Mouse (Mus musculus) layer of hippocampus, postnatal 10 days (tissue): ENCODE measurements around the gene Aurka. TPM values are rescaled to one million over a fixed set of nuclear protein-coding genes. Genes with fewer than 3 reads are reported as not detected.

Source experiments
- DNase-seq, 2 experiments: peaks; one replicate each; pipeline ENCODE4 v3.0.0; 2021; ENCODE audit warnings: low spot score in 2 of 2
- long read RNA-seq: library from polyadenylated mRNA; stranded (forward); transcript quantifications from one replicate; pipeline ENCODE4 v2.0.0, GENCODE M21; 2023
- total RNA-seq, 2 experiments: library from RNA; stranded (reverse); gene quantifications; 2 replicates each; pipeline ENCODE4 v1.2.3; 2021

The Aurka gene
- 1 to 10 TPM; 4.5 to 5.3 TPM for total RNA-seq
- long read RNA-seq, transcript Aurka-203 (9 exons, 1,862 nt): major isoform, 5 of 7 reads
- long read RNA-seq, partial matches to known transcripts: 0 of 7 reads
- long read RNA-seq, other reads (novel, unspliced or antisense): 2 of 7 reads

DNA sequence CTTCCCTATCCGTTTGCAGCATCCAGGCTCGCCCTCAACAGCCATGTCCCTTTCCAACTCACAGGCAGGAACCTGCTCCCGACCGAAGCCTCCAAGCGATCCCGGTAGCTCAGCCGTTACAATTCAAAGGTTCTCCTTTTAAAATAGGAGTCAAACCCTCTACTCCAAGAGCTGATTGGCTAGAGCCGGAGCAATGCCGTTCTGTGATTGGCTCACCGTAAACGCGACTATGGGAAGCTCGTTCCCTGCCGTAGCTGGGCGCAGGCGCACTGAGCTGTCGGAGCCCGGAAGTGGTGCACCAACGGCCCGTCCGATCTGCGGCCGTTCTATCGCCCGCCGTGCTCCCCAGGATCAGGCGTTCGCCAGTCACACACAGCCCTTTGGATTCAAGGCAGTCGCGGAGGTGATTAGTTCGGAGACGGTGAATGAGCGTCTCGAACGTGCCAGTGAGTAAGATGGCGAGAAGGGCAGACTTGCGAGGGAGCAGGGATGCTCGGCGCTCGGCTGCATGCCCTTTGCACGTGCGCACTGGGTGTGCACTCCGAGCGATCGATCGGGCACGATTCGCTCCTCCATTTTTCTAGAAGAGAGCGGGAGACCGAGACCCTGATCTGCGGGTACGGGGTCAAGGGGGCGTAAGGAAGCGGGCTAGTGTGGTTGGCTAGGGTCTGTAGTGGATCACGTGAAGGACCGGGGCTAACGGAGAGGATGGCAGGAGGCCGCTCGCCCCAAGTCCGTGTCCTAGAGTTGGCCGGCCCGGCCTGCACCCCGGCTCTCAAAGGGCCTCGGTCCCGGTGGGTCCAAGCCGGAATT, at the start of gene Aurka, which contains the start of gene Cstf1:
TSS of gene Aurka (minus strand) at position 125 of the 813 bp plus-strand sequence.
TSS of gene Cstf1 (plus strand) at position 271 of the 813 bp plus-strand sequence.
- peak; percentile 92 to 95 for DNase-seq

GRCm38 (mm10) chr2:172418208-172418607, 47.9 kb upstream of the Aurka start:
- DNase-seq: no peak

GRCm38 (mm10) chr2:172416876-172417275, 46.5 kb upstream of the Aurka start:
- DNase-seq: no peak

DNA sequence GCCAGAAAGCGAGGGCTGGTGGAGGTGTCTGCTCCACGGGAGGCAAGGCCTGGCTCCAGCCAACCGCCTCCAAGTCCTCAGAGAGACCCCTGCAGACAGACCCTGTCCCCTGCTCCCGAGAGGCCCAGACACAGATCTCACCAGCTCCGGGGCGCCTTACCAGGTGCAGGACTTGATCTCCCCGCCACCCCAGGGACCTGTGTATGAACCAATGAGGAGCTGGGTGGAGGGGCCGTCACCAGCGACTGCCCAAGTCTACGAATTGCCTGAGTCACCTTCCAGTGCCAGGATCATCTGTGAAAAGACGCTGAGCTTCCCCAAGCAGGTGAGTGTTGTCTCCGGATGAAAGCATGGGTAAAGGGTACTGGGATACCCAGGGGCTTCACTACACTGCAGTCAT, 45.9 kb upstream of the Aurka start:
- DNase-seq: no peak

- DNase-seq: no peak
These were observed 43.6 kb upstream of the Aurka start for GRCm38 (mm10) chr2:172413894-172414293.

DNA sequence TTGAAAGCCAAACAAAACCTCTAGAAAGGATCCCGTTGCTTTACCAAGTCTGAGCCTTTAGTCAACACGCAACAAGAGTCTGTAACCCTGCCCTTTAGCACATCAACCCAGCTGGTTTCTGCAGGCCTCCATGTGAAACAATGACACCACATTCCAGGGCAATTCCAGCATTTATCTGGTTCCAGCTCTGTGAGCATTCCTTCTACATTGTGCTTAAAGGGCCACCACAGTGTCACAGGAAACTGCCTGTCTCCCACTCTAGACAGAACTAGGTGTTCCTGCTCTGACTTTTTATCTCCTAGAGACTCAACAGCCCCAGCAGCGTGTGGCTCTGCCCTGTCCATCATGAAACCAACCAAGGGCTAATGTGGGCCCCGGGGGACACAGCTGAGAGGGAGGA, 42.9 kb upstream of the Aurka start:
- DNase-seq: no peak

- no peak for DNase-seq
These were observed 42.1 kb upstream of the Aurka start for GRCm38 (mm10) chr2:172412454-172412853.

DNA sequence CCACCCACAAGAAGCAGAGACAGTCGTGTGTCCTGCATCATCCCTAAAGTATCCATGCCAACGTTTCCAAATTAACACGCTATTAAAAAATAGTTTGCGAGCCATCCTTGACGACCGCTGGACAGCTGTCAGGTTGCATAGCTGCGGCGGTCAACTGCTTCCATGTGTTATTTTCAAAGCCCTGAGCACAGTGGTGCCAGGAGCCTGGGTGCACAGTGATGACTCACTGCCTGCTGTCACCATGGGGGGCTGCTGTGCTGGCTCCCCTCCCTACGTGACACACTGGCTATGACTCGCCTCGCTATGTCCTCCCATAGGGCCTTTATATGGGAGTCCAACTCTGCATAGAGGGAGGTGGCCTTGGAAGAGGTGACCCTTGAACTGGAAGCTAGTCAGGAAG, 40.8 kb upstream of the Aurka start:
- DNase-seq: no peak

DNA sequence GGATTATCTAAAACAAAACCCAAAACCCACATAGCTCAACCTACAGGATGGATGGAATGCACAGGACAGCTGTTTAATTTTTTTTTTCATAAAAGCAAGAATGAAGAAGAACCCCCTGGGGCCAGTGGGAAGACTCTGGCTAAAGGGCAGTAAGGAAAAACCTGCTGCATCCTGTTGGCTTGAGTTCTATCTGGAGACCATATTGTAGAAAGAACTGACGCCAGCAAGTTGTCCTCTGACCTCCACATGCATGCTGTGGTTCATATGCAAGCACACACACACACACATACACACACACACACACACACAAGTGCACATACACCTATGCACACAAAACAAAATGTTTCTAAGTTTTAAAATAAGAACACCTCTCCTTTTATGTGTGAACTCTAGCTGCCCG, 40.4 kb upstream of the Aurka start:
- no peak for DNase-seq

DNA sequence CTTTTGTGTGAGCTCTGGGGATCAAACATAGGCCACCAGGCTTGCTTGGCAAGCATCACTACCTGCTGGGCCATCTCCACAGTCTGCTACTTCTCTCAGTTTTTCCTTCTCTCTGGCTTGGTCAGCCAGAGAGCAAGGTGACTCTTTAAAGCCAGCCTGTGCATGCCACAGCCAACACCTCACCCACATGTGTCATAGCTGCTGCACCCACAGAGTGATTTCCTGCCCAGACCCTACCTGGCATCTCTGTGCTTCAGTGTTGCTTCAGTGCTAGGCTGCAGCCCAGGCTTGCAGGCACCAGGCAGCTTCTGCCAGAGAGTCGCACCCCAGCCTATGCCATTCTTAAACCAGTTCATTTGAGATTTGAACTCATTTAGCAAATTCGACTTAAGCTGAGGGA, 37.2 kb upstream of the Aurka start:
- no peak for DNase-seq

- DNase-seq: no peak
These were observed 35.8 kb upstream of the Aurka start for GRCm38 (mm10) chr2:172406173-172406572.

DNA sequence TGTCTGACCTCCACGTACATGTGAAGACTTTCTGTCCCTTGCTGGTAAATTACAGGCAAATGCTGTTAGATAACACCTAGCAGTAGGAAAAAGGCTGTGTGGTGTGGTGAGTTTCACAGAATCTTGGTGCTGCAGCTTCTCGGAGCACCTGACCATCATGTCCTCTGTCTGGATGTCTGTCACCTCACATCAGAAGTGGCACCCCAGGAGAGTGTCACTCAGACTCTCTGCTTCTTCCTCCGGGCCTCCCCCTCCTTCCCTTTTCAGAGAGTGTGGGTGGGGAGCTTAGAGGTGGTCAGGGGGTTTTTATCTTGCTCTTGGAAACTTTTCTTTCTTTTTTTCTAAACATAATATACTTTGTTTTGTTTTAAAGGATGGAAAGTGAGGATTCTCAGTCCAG, 34.7 kb upstream of the Aurka start:
- no peak for DNase-seq

GRCm38 (mm10) chr2:172404239-172404638, 33.9 kb upstream of the Aurka start:
- DNase-seq: no peak

GRCm38 (mm10) chr2:172401116-172401825, 30.9 kb upstream of the Aurka start:
- no peak for DNase-seq

GRCm38 (mm10) chr2:172399901-172400300, 29.6 kb upstream of the Aurka start:
- no peak for DNase-seq

GRCm38 (mm10) chr2:172395961-172396360, 25.6 kb upstream of the Aurka start:
- DNase-seq: no peak

DNA sequence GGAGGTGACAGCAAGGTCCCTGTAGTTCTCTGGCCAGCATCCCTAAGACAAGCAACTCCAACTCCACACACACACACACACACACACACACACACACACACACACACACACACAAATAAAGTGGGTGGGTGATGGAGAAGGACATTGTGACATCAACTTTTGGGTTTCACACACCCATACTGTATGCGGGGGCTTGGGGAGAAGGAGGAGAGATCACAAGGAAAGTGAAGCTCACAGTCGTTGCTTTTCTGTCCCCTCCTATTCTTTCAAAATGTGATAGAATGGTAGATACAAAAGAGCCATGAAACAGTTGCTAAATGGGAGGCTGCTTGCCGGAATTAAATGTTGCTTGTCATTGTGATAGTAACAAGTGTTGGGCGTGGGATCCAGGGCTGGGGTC, 24.3 kb upstream of the Aurka start:
- no peak for DNase-seq

DNA sequence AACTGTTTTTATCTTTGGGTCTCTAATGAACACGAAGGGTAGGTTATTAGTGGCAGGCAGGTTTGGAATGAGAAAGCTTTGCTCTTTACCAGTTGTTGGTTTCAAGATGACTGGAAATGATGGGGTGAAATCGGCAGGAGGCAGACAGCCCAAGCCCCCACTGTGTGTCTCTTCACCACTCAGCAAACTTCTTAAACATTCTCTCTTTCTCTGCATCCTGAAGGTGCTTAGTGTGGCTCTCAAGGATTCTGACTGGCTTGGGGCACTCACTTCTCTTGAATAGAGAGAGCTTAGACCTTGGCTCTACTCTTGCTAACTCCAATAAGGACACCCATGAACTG, 23.7 kb upstream of the Aurka start:
- DNase-seq: no peak

DNA sequence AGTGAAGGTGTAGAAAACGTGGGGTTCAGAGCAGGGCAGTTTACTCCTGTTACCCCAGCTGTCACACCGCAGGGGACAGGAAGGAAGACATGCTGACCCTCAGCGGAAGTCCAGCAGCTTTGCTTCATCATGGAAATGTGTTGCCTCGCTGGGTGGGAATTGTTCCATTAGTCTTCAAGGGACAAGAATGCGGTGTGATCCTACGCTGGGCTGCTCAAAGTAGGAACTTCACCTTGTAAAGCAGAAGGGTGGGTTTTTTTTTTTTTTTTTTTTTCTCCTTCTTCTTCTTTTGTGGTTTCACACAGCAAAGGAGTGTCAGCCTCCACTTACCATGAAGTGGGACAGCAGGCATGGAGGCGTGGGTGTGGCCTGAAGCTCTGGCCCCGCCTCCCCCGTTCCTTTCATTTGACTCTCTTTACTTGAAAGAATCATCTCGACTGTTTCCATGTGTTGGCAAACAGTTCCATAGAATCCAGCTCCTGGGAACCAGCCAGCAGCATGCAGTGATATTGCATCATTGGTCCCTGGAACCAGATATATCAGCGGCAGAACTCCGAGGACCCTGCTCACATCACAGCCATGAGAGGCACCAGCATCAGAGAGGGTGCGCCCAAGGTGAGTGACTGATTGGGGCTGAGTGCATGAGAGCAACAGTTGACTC, 23.2 kb upstream of the Aurka start, which contains the start of gene Cass4:
TSS of gene Cass4 (plus strand) at position 404 of the 661 bp plus-strand sequence.
- DNase-seq: no peak

DNA sequence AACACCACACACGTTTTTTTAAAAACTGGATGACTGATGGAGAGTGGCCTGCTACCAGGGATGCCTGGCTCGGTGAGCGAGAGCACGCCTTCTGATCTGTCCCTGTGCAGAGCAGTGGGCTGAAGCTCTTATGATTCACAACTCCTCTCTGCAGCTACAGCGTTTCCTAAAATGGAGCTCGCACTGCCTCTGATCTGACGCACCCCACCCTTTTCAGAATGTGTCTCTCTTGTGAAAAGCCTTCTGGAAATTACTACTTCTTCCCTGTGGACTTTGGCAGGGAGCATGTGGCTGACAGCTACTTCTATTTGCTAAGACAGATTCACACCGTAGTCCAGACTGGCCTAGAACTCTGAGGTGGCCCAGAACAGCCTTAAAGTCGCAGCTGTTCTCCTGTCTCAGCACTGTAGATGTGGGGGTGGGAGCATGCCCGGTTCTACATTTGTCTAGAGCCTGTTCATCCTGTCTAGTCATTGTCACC, 21.7 kb upstream of the Aurka start:
- DNase-seq: peak in 1 of 2 experiments; percentile 27

DNA sequence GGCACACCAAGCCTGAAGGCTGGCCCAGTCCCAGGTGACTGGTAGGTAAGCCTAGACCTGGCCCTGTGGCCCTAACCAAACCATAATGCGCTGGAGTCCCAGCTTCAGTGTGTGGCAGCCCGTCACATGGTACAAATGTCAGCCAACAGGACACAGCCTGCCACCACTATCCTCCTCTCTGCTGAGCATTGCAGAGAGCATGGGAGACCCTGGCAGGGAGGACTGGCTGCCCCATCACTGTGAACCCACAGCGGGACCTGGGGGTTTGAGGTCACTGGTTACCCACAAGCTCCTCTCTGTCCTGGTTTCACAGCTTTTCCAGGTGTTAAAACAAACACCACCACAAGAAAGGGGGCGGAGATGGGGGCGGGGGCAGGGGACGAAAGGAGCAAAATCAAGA, 20.0 kb upstream of the Aurka start:
- DNase-seq: no peak

DNA sequence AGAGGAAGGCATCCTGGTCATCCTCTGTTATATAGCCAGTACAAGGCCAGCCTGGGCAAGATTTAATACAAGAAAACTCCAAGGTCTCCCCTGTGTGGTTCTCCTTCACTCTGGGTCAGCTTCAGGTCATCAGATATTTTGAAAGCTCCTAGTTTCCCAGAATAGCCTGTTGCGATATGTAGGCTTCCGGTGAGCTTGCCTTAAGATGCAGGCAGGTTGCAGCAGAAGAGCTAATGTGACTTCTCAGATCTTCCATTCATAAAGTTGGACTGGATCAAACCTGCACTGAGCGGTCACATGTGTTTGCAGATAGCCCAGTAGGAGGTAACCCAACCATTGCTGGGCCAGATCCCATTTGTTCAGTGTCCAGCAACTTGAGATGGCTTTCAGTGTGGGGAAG, 14.4 kb upstream of the Aurka start:
- DNase-seq: no peak
